Mouse (Mus musculus): Measurements from ENCODE around the gene Dnmt1. TPM values are rescaled to one million over a fixed set of nuclear protein-coding genes. Genes with fewer than 3 reads are reported as not detected.
A peak's percentile ranks its signal among the peaks of the same experiment; 100 is the strongest.

Gene Dnmt1
- total RNA-seq, 1 experiment, result 122 TPM

- peaks cover 72% of the 10 kb centered on the region for H3K36me3 ChIP-seq (ENCODE audit: control insufficient read depth, insufficient read depth, low read length, poor library complexity, severe bottlenecking)
- H3K4me3 ChIP-seq (ENCODE audit: insufficient read depth in 1 of 2, low read depth in 1 of 2, low read length in 2 of 2, poor library complexity in 1 of 2, severe bottlenecking in 1 of 2), result no peak overlapping the region
- no peak overlapping the region for H3K27ac ChIP-seq (ENCODE audit: insufficient read depth, low read depth, low read length, poor library complexity, severe bottlenecking)
- no peak for TF ChIP-seq ZNF384 (IDR thresholded peaks at IDR 0.05; ENCODE audit: low read depth, low read length)
- TF ChIP-seq CHD2 (IDR thresholded peaks at IDR 0.05; ENCODE audit: low read depth, low read length), result no peak
- no peak for TF ChIP-seq ZC3H11A (IDR thresholded peaks at IDR 0.05; ENCODE audit: borderline replicate concordance, low read depth, low read length)
- TF ChIP-seq HCFC1 (IDR thresholded peaks at IDR 0.05; ENCODE audit: borderline replicate concordance, insufficient read depth, low read length), result no peak
- H3K9me3 ChIP-seq (ENCODE audit: control insufficient read depth, insufficient read depth, low read depth, low read length), result no peaks in the 10 kb centered on the region
- no peak for DNase-seq (ENCODE audit: low read depth, low spot score)
- no peak overlapping the region for H3K9ac ChIP-seq (ENCODE audit: insufficient read depth, low read depth, low read length, poor library complexity, severe bottlenecking)
- in situ Hi-C loops (cut with MboI; ENCODE audit: low sequenced_read_pairs in 2 of 2, unreplicated experiment in 2 of 2), result loop anchor here in 1 of 2 experiments (10.0 kb wide), 1 partner anchor 110 kb away; the partner anchor contains the start of gene Mrpl4
- H3K4me1 ChIP-seq (ENCODE audit: control insufficient read depth in 2 of 2, insufficient read depth in 2 of 2, low read length in 2 of 2, poor library complexity in 1 of 2), result peaks cover 0 to 25% of the 10 kb centered on the region in 2 experiments; a peak in 1 of 4 replicates
Observed at GRCm38 (mm10) chr9:20894629-20895028, 65.1 kb downstream of the Dnmt1 start.

DNA sequence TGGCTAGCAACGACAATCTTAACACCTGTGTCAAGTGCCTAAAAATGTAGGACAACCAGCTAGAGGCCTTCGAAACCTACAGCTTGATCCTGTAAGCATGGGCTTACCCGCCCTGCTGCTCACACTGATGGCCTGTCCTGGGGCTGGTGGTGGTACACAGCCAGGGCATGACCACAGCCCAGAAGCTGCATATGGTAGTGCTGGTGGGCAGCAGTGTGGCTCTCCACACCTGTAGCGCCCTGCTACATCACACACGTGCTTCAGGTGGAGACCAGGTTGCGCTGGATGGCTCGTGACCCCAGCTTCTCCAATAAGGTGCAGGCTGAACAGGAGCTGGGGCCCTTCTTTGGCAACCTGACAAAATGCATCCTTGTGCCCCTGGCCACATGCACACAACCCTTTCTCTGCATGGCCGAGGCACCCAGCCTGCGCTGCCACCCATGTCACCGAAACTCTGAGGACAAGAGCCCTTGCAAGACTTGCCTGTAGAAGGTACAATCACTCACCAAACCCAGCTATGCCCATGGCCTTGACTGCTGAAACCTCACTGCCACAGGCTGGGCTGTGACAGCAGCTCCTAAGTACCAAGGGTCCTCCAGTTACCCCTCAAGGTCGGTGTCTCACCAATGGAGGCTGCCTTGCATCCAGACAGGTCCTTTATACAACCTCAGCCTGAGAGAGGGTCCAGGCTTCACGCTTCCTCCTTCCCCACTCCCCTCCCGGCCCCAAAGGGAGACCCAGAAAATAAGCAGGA, 65.9 kb downstream of the Dnmt1 start:
- Histone ChIP-seq H3K36me3 (ENCODE audit: control insufficient read depth, insufficient read depth, low read length, poor library complexity, severe bottlenecking) (peaks cover 77% of the 10 kb centered on the region), H3K27ac (ENCODE audit: insufficient read depth, low read depth, low read length, poor library complexity, severe bottlenecking) (no peak overlapping the region), H3K4me1 (ENCODE audit: control insufficient read depth in 2 of 2, insufficient read depth in 2 of 2, low read length in 2 of 2, poor library complexity in 1 of 2) (peaks cover 0 to 25% of the 10 kb centered on the region in 2 experiments; a peak in 1 of 4 replicates), H3K4me3 (ENCODE audit: insufficient read depth in 1 of 2, low read depth in 1 of 2, low read length in 2 of 2, poor library complexity in 1 of 2, severe bottlenecking in 1 of 2) (no peak overlapping the region), H3K9me3 (ENCODE audit: control insufficient read depth, insufficient read depth, low read depth, low read length) (no peaks in the 10 kb centered on the region), H3K9ac (ENCODE audit: insufficient read depth, low read depth, low read length, poor library complexity, severe bottlenecking) (no peak overlapping the region)
- TF ChIP-seq ZC3H11A (IDR thresholded peaks at IDR 0.05; ENCODE audit: borderline replicate concordance, low read depth, low read length), result no peak
- TF ChIP-seq MAFK (IDR thresholded peaks at IDR 0.05; ENCODE audit: insufficient read depth, low read depth, low read length), result no peak
- no peak for TF ChIP-seq CHD2 (IDR thresholded peaks at IDR 0.05; ENCODE audit: low read depth, low read length)
- no peak for TF ChIP-seq ZNF384 (IDR thresholded peaks at IDR 0.05; ENCODE audit: low read depth, low read length)
- TF ChIP-seq HCFC1 (IDR thresholded peaks at IDR 0.05; ENCODE audit: borderline replicate concordance, insufficient read depth, low read length), result no peak
- DNase-seq (ENCODE audit: low read depth, low spot score), result no peak
- in situ Hi-C loops (cut with MboI; ENCODE audit: low sequenced_read_pairs in 2 of 2, unreplicated experiment in 2 of 2), result loop anchor here in 1 of 2 experiments (10.0 kb wide), 1 partner anchor 111 kb away; the partner anchor contains the start of gene Mrpl4

DNA sequence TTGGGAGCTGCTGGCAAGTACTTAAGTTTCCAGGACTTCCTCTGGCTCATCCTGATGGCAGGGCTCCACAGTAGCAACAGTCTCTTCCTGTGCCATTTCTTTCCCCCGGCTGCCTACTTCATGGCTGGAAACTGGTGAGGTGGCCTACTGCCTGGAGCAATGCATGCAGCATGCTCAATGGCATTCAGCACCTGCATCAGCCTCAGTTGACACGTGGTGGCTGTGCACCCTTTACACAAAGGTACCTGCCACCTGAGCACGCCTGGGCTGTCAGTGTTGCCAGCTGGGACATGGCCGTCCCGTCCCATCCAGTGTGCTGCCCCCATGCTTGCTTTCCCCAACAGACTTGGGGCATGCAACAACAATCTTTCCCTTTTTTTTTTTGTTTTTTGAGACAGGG, 66.6 kb downstream of the Dnmt1 start:
- no peak for TF ChIP-seq MAFK (IDR thresholded peaks at IDR 0.05; ENCODE audit: insufficient read depth, low read depth, low read length)
- no peak for DNase-seq (ENCODE audit: low read depth, low spot score)
- no peak overlapping the region for H3K4me3 ChIP-seq (ENCODE audit: insufficient read depth in 1 of 2, low read depth in 1 of 2, low read length in 2 of 2, poor library complexity in 1 of 2, severe bottlenecking in 1 of 2)
- in situ Hi-C loops (cut with MboI; ENCODE audit: low sequenced_read_pairs in 2 of 2, unreplicated experiment in 2 of 2), result loop anchor here in 1 of 2 experiments (10.0 kb wide), 1 partner anchor 112 kb away; the partner anchor contains the start of gene Mrpl4
- no peaks in the 10 kb centered on the region for H3K9me3 ChIP-seq (ENCODE audit: control insufficient read depth, insufficient read depth, low read depth, low read length)
- H3K9ac ChIP-seq (ENCODE audit: insufficient read depth, low read depth, low read length, poor library complexity, severe bottlenecking), result no peak overlapping the region
- no peak overlapping the region for H3K27ac ChIP-seq (ENCODE audit: insufficient read depth, low read depth, low read length, poor library complexity, severe bottlenecking)
- peaks cover 77% of the 10 kb centered on the region for H3K36me3 ChIP-seq (ENCODE audit: control insufficient read depth, insufficient read depth, low read length, poor library complexity, severe bottlenecking)
- peaks cover 0 to 25% of the 10 kb centered on the region in 2 experiments; a peak in 1 of 4 replicates for H3K4me1 ChIP-seq (ENCODE audit: control insufficient read depth in 2 of 2, insufficient read depth in 2 of 2, low read length in 2 of 2, poor library complexity in 1 of 2)

DNA sequence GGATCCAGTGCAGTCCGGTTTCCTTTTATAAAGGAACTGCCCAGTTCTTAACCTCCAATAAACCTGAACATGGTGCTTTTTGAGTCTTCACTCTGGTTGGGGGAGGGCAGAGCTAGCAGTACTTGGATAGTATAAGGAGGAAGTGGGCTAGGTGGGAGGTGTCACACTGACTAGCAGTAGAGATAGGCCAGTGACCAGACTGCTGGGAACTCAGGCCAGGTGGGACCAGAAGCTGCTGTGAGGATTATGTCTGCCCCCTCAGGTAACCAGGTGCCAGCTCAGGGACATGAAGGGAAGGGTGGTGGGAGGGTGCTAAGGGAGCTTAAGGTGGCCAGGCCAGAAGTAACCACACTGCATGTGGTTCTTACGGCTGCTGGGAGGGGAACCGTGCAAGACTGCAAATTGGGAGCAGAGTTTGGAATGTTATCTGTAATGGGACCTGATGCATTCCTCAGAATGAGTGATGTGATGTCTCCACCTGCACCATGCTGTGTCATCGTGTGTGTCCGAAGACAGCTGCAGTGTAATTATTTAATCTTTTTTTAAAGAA, 67.5 kb downstream of the Dnmt1 start:
- Histone ChIP-seq H3K4me3 (ENCODE audit: insufficient read depth in 1 of 2, low read depth in 1 of 2, low read length in 2 of 2, poor library complexity in 1 of 2, severe bottlenecking in 1 of 2) (no peak overlapping the region; a peak in 1 of 4 replicates), H3K36me3 (ENCODE audit: control insufficient read depth, insufficient read depth, low read length, poor library complexity, severe bottlenecking) (peaks cover 76% of the 10 kb centered on the region), H3K9me3 (ENCODE audit: control insufficient read depth, insufficient read depth, low read depth, low read length) (no peaks in the 10 kb centered on the region), H3K27ac (ENCODE audit: insufficient read depth, low read depth, low read length, poor library complexity, severe bottlenecking) (peak overlapping the region; percentile 43; the same call in 1 of the 2 replicates), H3K4me1 (ENCODE audit: control insufficient read depth in 2 of 2, insufficient read depth in 2 of 2, low read length in 2 of 2, poor library complexity in 1 of 2) (peaks cover 0 to 25% of the 10 kb centered on the region in 2 experiments; a peak in 1 of 4 replicates), H3K9ac (ENCODE audit: insufficient read depth, low read depth, low read length, poor library complexity, severe bottlenecking) (no peak overlapping the region)
- TF ChIP-seq MAFK (IDR thresholded peaks at IDR 0.05; ENCODE audit: insufficient read depth, low read depth, low read length) (no peak), HCFC1 (IDR thresholded peaks at IDR 0.05; ENCODE audit: borderline replicate concordance, insufficient read depth, low read length) (no peak), ZNF384 (IDR thresholded peaks at IDR 0.05; ENCODE audit: low read depth, low read length) (no peak), CHD2 (IDR thresholded peaks at IDR 0.05; ENCODE audit: low read depth, low read length) (no peak), ZC3H11A (IDR thresholded peaks at IDR 0.05; ENCODE audit: borderline replicate concordance, low read depth, low read length) (no peak)
- in situ Hi-C loops (cut with MboI; ENCODE audit: low sequenced_read_pairs in 2 of 2, unreplicated experiment in 2 of 2), result loop anchor here in 1 of 2 experiments (10.0 kb wide), 1 partner anchor 113 kb away; the partner anchor contains the start of gene Mrpl4
- DNase-seq (ENCODE audit: low read depth, low spot score), result no peak
